Mouse (Mus musculus) ES-Bruce4 (cell line): ENCODE results near the gene Timm29.

Experiments used
- CTCF ChIP-seq: IDR thresholded peaks from one replicate; pipeline ENCODE4 v1.8.1; 2011; ENCODE audit warnings: low read depth, low read length
- EP300 ChIP-seq: IDR thresholded peaks from 2 replicates; pipeline ENCODE4 v1.6.1; 2011; ENCODE audit warnings: low read depth, low read length; ENCODE audit not compliant: insufficient read depth
- POLR2A ChIP-seq: IDR thresholded peaks from one replicate; pipeline ENCODE4 v1.8.1; 2011; ENCODE audit warnings: low read length; ENCODE audit not compliant: insufficient read depth

GRCm38 (mm10) chr9:21625342-21626339 is 33.1 kb downstream of the Timm29 start:
- TF ChIP-seq CTCF (no peak), EP300 (no peak), POLR2A (no peak)
